Mouse (Mus musculus): ENCODE data around the gene Gm32802. TPM values are rescaled to one million over a fixed set of nuclear protein-coding genes. Genes with fewer than 3 reads are reported as not detected.
A peak's percentile ranks its signal among the peaks of the same experiment; 100 is the strongest.
"Not testable (repeated sequence)": the region's sequence is repeated elsewhere in the genome, so short reads cannot be mapped to it uniquely, and the experiment has no call there.

The Gm32802 gene
- total and polyA plus RNA-seq, 3 experiments: 0.04 to 0.12 TPM; not detected in 1

GRCm38 (mm10) chr10:118250852-118251295 is 7.6 kb upstream of the Gm32802 start:
- Histone ChIP-seq H3K36me3 (ENCODE audit: control insufficient read depth in 1 of 2, insufficient read depth in 2 of 2, low read length in 2 of 2) (no peaks in the 10 kb centered on the region), H3K4me3 (ENCODE audit: control insufficient read depth in 1 of 2, insufficient read depth in 1 of 2, low read depth in 2 of 2, low read length in 2 of 2) (no peak overlapping the region), H3K27me3 (ENCODE audit: control insufficient read depth in 1 of 2, insufficient read depth in 2 of 2, low read length in 2 of 2) (no peaks in the 10 kb centered on the region), H3K79me2 (ENCODE audit: control insufficient read depth, insufficient read depth, low read length, poor library complexity) (no peaks in the 10 kb centered on the region), H3K27ac (ENCODE audit: control insufficient read depth, low read depth, low read length) (no peak overlapping the region), H3K9ac (ENCODE audit: control insufficient read depth, low read depth, low read length, poor library complexity, severe bottlenecking) (no peak overlapping the region), H3K9me3 (replicated peaks; ENCODE audit: insufficient read depth, low read length) (no peaks in the 10 kb centered on the region), H3K4me1 (ENCODE audit: control insufficient read depth in 1 of 2, insufficient read depth in 2 of 2, low read length in 2 of 2) (peaks cover 0 to 3% of the 10 kb centered on the region in 2 experiments; a peak in 2 of 4 replicates)
- DNase-seq (ENCODE audit: low read depth, low spot score): peak; percentile 30
- TF ChIP-seq MYC (IDR thresholded peaks at IDR 0.05; ENCODE audit: low read depth, low read length) (no peak), RAD21 (IDR thresholded peaks at IDR 0.05; ENCODE audit: low read depth, low read length) (peak; percentile 55), SIN3A (IDR thresholded peaks at IDR 0.05; ENCODE audit: low read length) (no peak), CTCF (IDR thresholded peaks at IDR 0.05 in 2 of 3, conservative IDR thresholded peaks at IDR 0.05 in 1 of 3; ENCODE audit: control insufficient read depth in 1 of 3, insufficient read depth in 1 of 3, low read depth in 2 of 3, low read length in 3 of 3, poor library complexity in 1 of 3, severe bottlenecking in 1 of 3) (peak in 2 of 3 experiments; percentile 56 to 61; a peak in 4 of 6 replicates), MAFK (IDR thresholded peaks at IDR 0.05; ENCODE audit: borderline replicate concordance, low read depth, low read length) (no peak), USF1 (IDR thresholded peaks at IDR 0.05; ENCODE audit: low read depth, low read length) (no peak), SMC3 (IDR thresholded peaks at IDR 0.05; ENCODE audit: low read depth, low read length) (peak; percentile 74), ZC3H11A (IDR thresholded peaks at IDR 0.05; ENCODE audit: low read depth, low read length) (peak; percentile 39), KAT2A (conservative IDR thresholded peaks at IDR 0.05; ENCODE audit: low read depth, low read length) (no peak), CHD2 (IDR thresholded peaks at IDR 0.05; ENCODE audit: low read length) (no peak)

- H3K27me3 ChIP-seq (ENCODE audit: control insufficient read depth in 1 of 2, insufficient read depth in 2 of 2, low read length in 2 of 2); H3K36me3 ChIP-seq (ENCODE audit: control insufficient read depth in 1 of 2, insufficient read depth in 2 of 2, low read length in 2 of 2); H3K27ac ChIP-seq (ENCODE audit: control insufficient read depth, low read depth, low read length); H3K79me2 ChIP-seq (ENCODE audit: control insufficient read depth, insufficient read depth, low read length, poor library complexity); H3K4me1 ChIP-seq (ENCODE audit: control insufficient read depth in 1 of 2, insufficient read depth in 2 of 2, low read length in 2 of 2); H3K4me3 ChIP-seq (ENCODE audit: control insufficient read depth in 1 of 2, insufficient read depth in 1 of 2, low read depth in 2 of 2, low read length in 2 of 2); H3K9me3 ChIP-seq (replicated peaks; ENCODE audit: insufficient read depth, low read length); DNase-seq (ENCODE audit: low read depth, low spot score); H3K9ac ChIP-seq (ENCODE audit: control insufficient read depth, low read depth, low read length, poor library complexity, severe bottlenecking): not testable (repeated sequence)
Observed at GRCm38 (mm10) chr10:118268812-118269211, 10.3 kb downstream of the Gm32802 start.

GRCm38 (mm10) chr10:118271416-118271815 is 12.9 kb downstream of the Gm32802 start:
- H3K4me1 ChIP-seq (ENCODE audit: control insufficient read depth in 1 of 2, insufficient read depth in 2 of 2, low read length in 2 of 2); H3K9ac ChIP-seq (ENCODE audit: control insufficient read depth, low read depth, low read length, poor library complexity, severe bottlenecking); H3K79me2 ChIP-seq (ENCODE audit: control insufficient read depth, insufficient read depth, low read length, poor library complexity); H3K9me3 ChIP-seq (replicated peaks; ENCODE audit: insufficient read depth, low read length); DNase-seq (ENCODE audit: low read depth, low spot score); H3K27me3 ChIP-seq (ENCODE audit: control insufficient read depth in 1 of 2, insufficient read depth in 2 of 2, low read length in 2 of 2); H3K4me3 ChIP-seq (ENCODE audit: control insufficient read depth in 1 of 2, insufficient read depth in 1 of 2, low read depth in 2 of 2, low read length in 2 of 2); H3K36me3 ChIP-seq (ENCODE audit: control insufficient read depth in 1 of 2, insufficient read depth in 2 of 2, low read length in 2 of 2); H3K27ac ChIP-seq (ENCODE audit: control insufficient read depth, low read depth, low read length): not testable (repeated sequence)

- not testable (repeated sequence) for H3K27me3 ChIP-seq (ENCODE audit: control insufficient read depth in 1 of 2, insufficient read depth in 2 of 2, low read length in 2 of 2); H3K79me2 ChIP-seq (ENCODE audit: control insufficient read depth, insufficient read depth, low read length, poor library complexity); H3K27ac ChIP-seq (ENCODE audit: control insufficient read depth, low read depth, low read length)
Observed at GRCm38 (mm10) chr10:118278069-118278468, 19.6 kb downstream of the Gm32802 start.

GRCm38 (mm10) chr10:118282565-118282964 is 24.1 kb downstream of the Gm32802 start:
- H3K9me3 ChIP-seq (replicated peaks; ENCODE audit: insufficient read depth, low read length); H3K4me3 ChIP-seq (ENCODE audit: control insufficient read depth in 1 of 2, insufficient read depth in 1 of 2, low read depth in 2 of 2, low read length in 2 of 2); H3K36me3 ChIP-seq (ENCODE audit: control insufficient read depth in 1 of 2, insufficient read depth in 2 of 2, low read length in 2 of 2); H3K79me2 ChIP-seq (ENCODE audit: control insufficient read depth, insufficient read depth, low read length, poor library complexity); H3K27ac ChIP-seq (ENCODE audit: control insufficient read depth, low read depth, low read length); DNase-seq (ENCODE audit: low read depth, low spot score); H3K27me3 ChIP-seq (ENCODE audit: control insufficient read depth in 1 of 2, insufficient read depth in 2 of 2, low read length in 2 of 2); H3K4me1 ChIP-seq (ENCODE audit: control insufficient read depth in 1 of 2, insufficient read depth in 2 of 2, low read length in 2 of 2); H3K9ac ChIP-seq (ENCODE audit: control insufficient read depth, low read depth, low read length, poor library complexity, severe bottlenecking): not testable (repeated sequence)

More at GRCm38 (mm10) chr10:118278069-118278468, 19.6 kb downstream of the Gm32802 start:
- not testable (repeated sequence) for DNase-seq (ENCODE audit: low read depth, low spot score); H3K9me3 ChIP-seq (replicated peaks; ENCODE audit: insufficient read depth, low read length); H3K9ac ChIP-seq (ENCODE audit: control insufficient read depth, low read depth, low read length, poor library complexity, severe bottlenecking); H3K36me3 ChIP-seq (ENCODE audit: control insufficient read depth in 1 of 2, insufficient read depth in 2 of 2, low read length in 2 of 2); H3K4me1 ChIP-seq (ENCODE audit: control insufficient read depth in 1 of 2, insufficient read depth in 2 of 2, low read length in 2 of 2); H3K4me3 ChIP-seq (ENCODE audit: control insufficient read depth in 1 of 2, insufficient read depth in 1 of 2, low read depth in 2 of 2, low read length in 2 of 2)

GRCm38 (mm10) chr10:118283016-118283415 is 24.5 kb downstream of the Gm32802 start:
- not testable (repeated sequence) for H3K4me3 ChIP-seq (ENCODE audit: control insufficient read depth in 1 of 2, insufficient read depth in 1 of 2, low read depth in 2 of 2, low read length in 2 of 2); H3K4me1 ChIP-seq (ENCODE audit: control insufficient read depth in 1 of 2, insufficient read depth in 2 of 2, low read length in 2 of 2); H3K27ac ChIP-seq (ENCODE audit: control insufficient read depth, low read depth, low read length); H3K36me3 ChIP-seq (ENCODE audit: control insufficient read depth in 1 of 2, insufficient read depth in 2 of 2, low read length in 2 of 2); H3K9ac ChIP-seq (ENCODE audit: control insufficient read depth, low read depth, low read length, poor library complexity, severe bottlenecking); H3K27me3 ChIP-seq (ENCODE audit: control insufficient read depth in 1 of 2, insufficient read depth in 2 of 2, low read length in 2 of 2); H3K9me3 ChIP-seq (replicated peaks; ENCODE audit: insufficient read depth, low read length); DNase-seq (ENCODE audit: low read depth, low spot score); H3K79me2 ChIP-seq (ENCODE audit: control insufficient read depth, insufficient read depth, low read length, poor library complexity)
